Mouse (Mus musculus): ENCODE measurements around the gene Sptlc2. TPM values are rescaled to one million over a fixed set of nuclear protein-coding genes. Genes with fewer than 3 reads are reported as not detected.

The Sptlc2 gene
- polyA plus RNA-seq, 1 experiment from 2014 or later: 105 TPM

GRCm38 (mm10) chr12:87393447-87394145, 5.4 kb upstream of the Sptlc2 start:
- Histone ChIP-seq H3K9me3 (no peaks in the 10 kb centered on the region), H3K4me3 (no peak overlapping the region), H3K27ac (no peak overlapping the region; the same call in 1 of the 2 replicates), H3K4me1 (0 out of 2 replicates have a peak, but pooled peaks cover 3% of the 10 kb centered on the region), H3K27me3 (no peaks in the 10 kb centered on the region), H3K4me2 (no peak overlapping the region), H3K9ac (no peak overlapping the region), H3K36me3 (no peaks in the 10 kb centered on the region)
- WGBS: 62% methylated on average over 4 of the region's 4 CpGs
- ATAC-seq (ENCODE audit: borderline replicate concordance, extremely low read depth, low FRiP score, low TSS enrichment): no peak

- H3K27me3 ChIP-seq: no peaks in the 10 kb centered on the region
- ATAC-seq (ENCODE audit: borderline replicate concordance, extremely low read depth, low FRiP score, low TSS enrichment): no peak
- H3K4me3 ChIP-seq: no peak overlapping the region
- H3K4me2 ChIP-seq: no peak overlapping the region
- H3K9ac ChIP-seq: no peak overlapping the region
- H3K9me3 ChIP-seq: no peaks in the 10 kb centered on the region
- H3K4me1 ChIP-seq: peaks cover 12% of the 10 kb centered on the region
- no peaks in the 10 kb centered on the region for H3K36me3 ChIP-seq
- no peak overlapping the region for H3K27ac ChIP-seq
Observed at GRCm38 (mm10) chr12:87391355-87391754, 3.2 kb upstream of the Sptlc2 start.

DNA sequence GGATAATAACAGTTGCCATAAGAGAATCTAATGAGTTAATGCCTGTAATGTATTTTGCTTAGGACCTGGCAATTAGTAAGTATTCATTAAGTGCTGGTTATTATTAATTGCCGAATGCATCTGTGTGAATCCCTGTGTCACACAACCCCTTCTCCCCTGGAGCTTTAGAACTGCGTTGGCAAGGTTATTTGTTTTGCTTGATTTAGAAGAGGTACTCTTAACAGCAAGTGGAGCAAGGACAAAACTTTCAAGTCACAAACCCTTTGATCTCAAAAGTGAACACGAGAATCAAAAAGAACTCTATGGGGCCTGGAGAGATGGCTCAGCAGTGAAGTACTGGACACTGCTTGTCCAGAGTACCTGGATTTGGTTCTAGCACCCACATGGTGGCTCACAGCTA, 1.1 kb upstream of the Sptlc2 start:
- Histone ChIP-seq H3K4me2 (peak overlapping the region; percentile 64), H3K36me3 (no peaks in the 10 kb centered on the region), H3K9ac (no peak overlapping the region), H3K4me3 (peak overlapping the region; percentile 98; the same call in 1 of the 2 replicates), H3K27ac (peak overlapping the region; percentile 76; the same call in 1 of the 2 replicates), H3K9me3 (no peaks in the 10 kb centered on the region), H3K27me3 (no peaks in the 10 kb centered on the region), H3K4me1 (peaks cover 17% of the 10 kb centered on the region)
- no peak for ATAC-seq (ENCODE audit: borderline replicate concordance, extremely low read depth, low FRiP score, low TSS enrichment)
- 56% methylated on average over 3 of the region's 3 CpGs for WGBS

DNA sequence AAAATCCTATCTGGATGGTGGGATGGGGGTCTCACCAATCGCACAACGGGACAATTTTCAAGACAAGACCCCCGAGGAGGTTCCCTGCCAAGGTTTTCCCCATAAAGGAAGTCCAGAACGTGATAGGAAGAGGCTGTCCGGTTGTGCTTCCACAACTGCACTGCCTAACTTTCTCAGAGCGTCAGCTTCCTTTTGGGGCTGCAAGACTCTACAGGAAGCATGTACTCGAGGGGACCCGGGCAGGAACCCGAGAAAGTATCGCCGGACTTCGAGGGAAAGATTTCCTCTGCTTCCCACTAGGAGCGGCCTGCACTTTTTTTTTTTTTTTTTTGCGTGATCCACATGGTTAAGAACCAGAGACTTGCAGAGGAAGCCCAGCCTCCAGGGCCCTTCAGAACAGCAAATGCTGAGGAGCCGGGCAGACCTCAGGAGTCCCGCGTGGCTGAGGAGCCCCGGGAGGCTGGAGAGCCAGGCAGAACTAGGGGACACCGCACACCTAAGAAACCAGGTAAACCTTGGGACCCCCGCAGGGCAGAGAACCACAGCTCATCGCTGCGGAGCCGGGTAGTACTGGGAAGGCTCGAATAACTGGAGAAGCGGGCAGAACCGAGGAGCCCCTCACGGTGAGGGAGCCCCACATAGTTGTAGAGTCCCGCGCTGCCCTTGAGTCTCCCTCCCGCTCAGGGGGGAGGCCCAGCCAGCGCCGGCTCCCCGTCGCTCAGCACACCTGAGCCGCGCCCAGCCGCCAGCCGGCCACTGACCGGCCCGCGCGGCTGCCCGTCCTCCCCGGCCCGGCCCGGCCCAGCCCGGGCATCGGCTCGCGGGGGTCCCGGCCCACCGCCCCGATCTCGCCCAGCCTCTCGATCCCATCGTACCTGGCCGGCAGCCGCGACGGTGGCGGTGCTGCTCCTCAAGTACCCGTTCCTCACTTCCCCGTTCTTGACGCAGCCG, 709 bp downstream of the Sptlc2 start:
- Histone ChIP-seq H3K4me1 (peaks cover 14% of the 10 kb centered on the region), H3K9me3 (no peaks in the 10 kb centered on the region), H3K4me3 (peak overlapping the region; percentile 98), H3K4me2 (peak overlapping the region; percentile 85), H3K9ac (peak overlapping the region; percentile 88), H3K36me3 (no peaks in the 10 kb centered on the region), H3K27ac (peak overlapping the region; percentile 85), H3K27me3 (no peaks in the 10 kb centered on the region)
- ATAC-seq (ENCODE audit: borderline replicate concordance, extremely low read depth, low FRiP score, low TSS enrichment): peak; percentile 45
- WGBS: under 1% methylated on average over 65 of the region's 65 CpGs

DNA sequence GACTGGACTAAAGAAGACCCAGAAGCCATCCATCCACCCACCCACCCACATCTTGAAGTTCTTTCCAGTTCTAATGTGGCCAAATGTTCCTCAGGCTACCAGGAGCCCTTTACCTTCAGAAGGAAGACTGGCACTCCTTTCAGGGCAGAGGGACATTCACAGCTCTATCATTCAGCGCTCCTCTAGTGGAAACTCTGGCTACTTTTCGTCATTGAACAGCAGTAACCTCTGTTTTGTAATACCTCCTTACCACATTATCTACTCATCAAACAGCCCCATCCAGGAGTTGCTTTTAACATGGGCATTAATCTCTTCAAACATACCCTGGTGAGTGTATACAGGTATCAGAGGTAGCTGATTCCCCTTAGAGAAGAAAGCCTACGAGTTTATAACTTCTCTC, 3.1 kb downstream of the Sptlc2 start:
- Histone ChIP-seq H3K36me3 (no peaks in the 10 kb centered on the region), H3K9ac (no peak overlapping the region), H3K4me3 (no peak overlapping the region), H3K27me3 (no peaks in the 10 kb centered on the region), H3K4me1 (peaks cover 29% of the 10 kb centered on the region), H3K4me2 (no peak overlapping the region), H3K27ac (no peak overlapping the region), H3K9me3 (no peaks in the 10 kb centered on the region)
- no peak for ATAC-seq (ENCODE audit: borderline replicate concordance, extremely low read depth, low FRiP score, low TSS enrichment)
- 91% methylated on average over 3 of the region's 3 CpGs for WGBS

DNA sequence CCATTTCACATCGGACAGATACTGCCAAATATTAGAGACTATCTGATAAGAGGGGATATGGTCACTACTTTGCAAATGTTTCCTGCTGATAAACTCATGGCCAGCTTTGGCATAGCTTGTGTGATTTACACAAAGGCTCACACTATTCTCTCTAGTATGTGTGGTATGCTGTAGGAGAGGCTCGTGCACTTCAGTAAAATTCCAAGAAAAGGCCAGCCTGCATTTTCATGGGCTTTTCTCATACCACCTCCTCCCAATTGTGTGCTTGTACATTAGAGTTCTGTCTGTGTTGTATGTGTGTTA, 6.8 kb downstream of the Sptlc2 start:
- no peaks in the 10 kb centered on the region for H3K36me3 ChIP-seq
- peak overlapping the region; percentile 79 for H3K27ac ChIP-seq
- no peak overlapping the region for H3K4me3 ChIP-seq
- H3K27me3 ChIP-seq: no peaks in the 10 kb centered on the region
- peak; percentile 57; the same call in 1 of the 2 replicates for ATAC-seq (ENCODE audit: borderline replicate concordance, extremely low read depth, low FRiP score, low TSS enrichment)
- H3K4me1 ChIP-seq: peaks cover 20% of the 10 kb centered on the region
- H3K9me3 ChIP-seq: no peaks in the 10 kb centered on the region
- no peak overlapping the region for H3K4me2 ChIP-seq
- WGBS: 22% methylated on average over 2 of the region's 2 CpGs
- no peak overlapping the region for H3K9ac ChIP-seq

- no peak for ATAC-seq (ENCODE audit: borderline replicate concordance, extremely low read depth, low FRiP score, low TSS enrichment)
- H3K27me3 ChIP-seq: no peaks in the 10 kb centered on the region
- H3K9me3 ChIP-seq: no peaks in the 10 kb centered on the region
- no peak overlapping the region for H3K4me3 ChIP-seq
- no peak overlapping the region for H3K9ac ChIP-seq
- peak overlapping the region; percentile 79 for H3K27ac ChIP-seq
- no peak overlapping the region for H3K4me2 ChIP-seq
- WGBS: 71% methylated on average over 10 of the region's 10 CpGs
- peaks cover 15% of the 10 kb centered on the region; the same call in 1 of the 2 replicates for H3K4me1 ChIP-seq
- H3K36me3 ChIP-seq: no peaks in the 10 kb centered on the region
Observed at GRCm38 (mm10) chr12:87380586-87381379, 7.4 kb downstream of the Sptlc2 start.

- H3K27me3 ChIP-seq: no peaks in the 10 kb centered on the region
- no peak overlapping the region for H3K9ac ChIP-seq
- H3K9me3 ChIP-seq: no peaks in the 10 kb centered on the region
- ATAC-seq (ENCODE audit: borderline replicate concordance, extremely low read depth, low FRiP score, low TSS enrichment): no peak
- H3K36me3 ChIP-seq: no peaks in the 10 kb centered on the region
- no peak overlapping the region for H3K4me3 ChIP-seq
- WGBS: 80% methylated on average over 2 of the region's 2 CpGs
- peaks cover 15% of the 10 kb centered on the region; the same call in 1 of the 2 replicates for H3K4me1 ChIP-seq
- no peak overlapping the region for H3K27ac ChIP-seq
- no peak overlapping the region for H3K4me2 ChIP-seq
Observed at GRCm38 (mm10) chr12:87379496-87379895, 8.7 kb downstream of the Sptlc2 start.

DNA sequence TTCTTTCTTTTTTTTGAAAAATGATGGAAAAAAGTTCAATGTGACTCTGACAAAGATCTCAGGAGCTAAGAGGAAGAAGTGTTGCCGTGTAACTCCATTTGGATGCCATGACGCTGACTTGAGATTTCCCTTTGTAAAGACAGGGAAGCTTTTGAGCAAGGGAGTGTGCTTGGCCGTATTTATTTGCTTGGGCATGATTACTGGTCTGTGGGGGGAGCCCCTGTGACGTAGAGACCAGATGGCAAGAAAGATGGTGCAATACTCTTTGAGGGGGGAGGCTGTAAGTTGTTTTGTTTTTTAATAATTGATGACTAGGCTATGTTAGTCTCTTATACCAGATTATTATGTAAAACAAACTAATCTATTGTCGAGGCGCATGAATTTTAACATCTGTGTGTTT, 14.0 kb downstream of the Sptlc2 start:
- 78% methylated on average over 6 of the region's 6 CpGs for WGBS
- H3K4me3 ChIP-seq: no peak overlapping the region
- H3K36me3 ChIP-seq: no peaks in the 10 kb centered on the region
- no peak overlapping the region for H3K9ac ChIP-seq
- no peak overlapping the region for H3K4me2 ChIP-seq
- H3K9me3 ChIP-seq: no peaks in the 10 kb centered on the region
- H3K27me3 ChIP-seq: no peaks in the 10 kb centered on the region
- no peak for ATAC-seq (ENCODE audit: borderline replicate concordance, extremely low read depth, low FRiP score, low TSS enrichment)
- H3K4me1 ChIP-seq: no peaks in the 10 kb centered on the region
- no peak overlapping the region for H3K27ac ChIP-seq

- Histone ChIP-seq H3K9me3 (no peaks in the 10 kb centered on the region), H3K27ac (no peak overlapping the region), H3K4me1 (no peaks in the 10 kb centered on the region), H3K36me3 (peaks cover 27% of the 10 kb centered on the region), H3K27me3 (no peaks in the 10 kb centered on the region), H3K9ac (no peak overlapping the region), H3K4me3 (no peak overlapping the region), H3K4me2 (no peak overlapping the region)
- ATAC-seq (ENCODE audit: borderline replicate concordance, extremely low read depth, low FRiP score, low TSS enrichment): no peak
- 72% methylated on average over 2 of the region's 2 CpGs for WGBS
Observed at GRCm38 (mm10) chr12:87369319-87369718, 18.8 kb downstream of the Sptlc2 start.

- no peak overlapping the region for H3K4me3 ChIP-seq
- no peak for ATAC-seq (ENCODE audit: borderline replicate concordance, extremely low read depth, low FRiP score, low TSS enrichment)
- H3K27me3 ChIP-seq: no peaks in the 10 kb centered on the region
- H3K4me2 ChIP-seq: no peak overlapping the region
- no peak overlapping the region for H3K9ac ChIP-seq
- H3K36me3 ChIP-seq: peaks cover 27% of the 10 kb centered on the region
- no peaks in the 10 kb centered on the region for H3K9me3 ChIP-seq
- H3K4me1 ChIP-seq: no peaks in the 10 kb centered on the region
- no peak overlapping the region for H3K27ac ChIP-seq
Observed at GRCm38 (mm10) chr12:87368092-87368491, 20.1 kb downstream of the Sptlc2 start.

Data from lung, embryonic 15.5 days (tissue).